Mouse (Mus musculus): ENCODE data around the gene Arl5a.

- TF ChIP-seq TAL1 (IDR thresholded peaks at IDR 0.05; ENCODE audit: low read length) (no peak), GATA1 (IDR thresholded peaks at IDR 0.05; ENCODE audit: low read length) (no peak)
Measured at GRCm38 (mm10) chr2:52420001-52420710, 4.5 kb downstream of the Arl5a start.

Measured in erythroblast, embryonic 14.5 days (primary cell).